Mouse (Mus musculus) hindbrain, postnatal 0 days (tissue): ENCODE results near the gene Fam210b. TPM values are rescaled to one million over a fixed set of nuclear protein-coding genes. Genes with fewer than 3 reads are reported as not detected.

Source experiments
- ATAC-seq: fragments of 200-750 bp; cut with Nextera tagmentation; 2 replicates; pipeline ENCODE4 v1.8.0; 2017; ENCODE audit warnings: mild to moderate bottlenecking, moderate TSS enrichment, moderate library complexity
- DNase-seq: peaks from one replicate; pipeline ENCODE4 v3.0.0-alpha.2; 2015; ENCODE audit warnings: low spot score
- H3K27ac ChIP-seq: fragments of 300-500 bp; sonication (generic); 2 replicates; pipeline ENCODE4 v1.5.1; 2014; ENCODE audit warnings: mild to moderate bottlenecking
- H3K27me3 ChIP-seq: fragments of 300-500 bp; sonication (generic); 2 replicates; pipeline ENCODE4 v1.6.1; 2014; ENCODE audit warnings: low read length, mixed read lengths; ENCODE audit not compliant: insufficient read depth
- H3K36me3 ChIP-seq: fragments of 300-500 bp; sonication (generic); 2 replicates; pipeline ENCODE4 v1.6.1; 2014; ENCODE audit warnings: low read length, mixed read lengths; ENCODE audit not compliant: insufficient read depth
- H3K4me1 ChIP-seq: fragments of 300-500 bp; sonication (generic); 2 replicates; pipeline ENCODE4 v1.6.1; 2014; ENCODE audit warnings: antibody characterized with exemption, low read length, mixed read lengths; ENCODE audit not compliant: insufficient read depth
- H3K4me2 ChIP-seq: fragments of 300-500 bp; sonication (generic); 2 replicates; pipeline ENCODE4 v1.6.1; 2014; ENCODE audit warnings: low read depth, mild to moderate bottlenecking, low read length, moderate library complexity, mixed read lengths
- H3K4me3 ChIP-seq: fragments of 300-500 bp; sonication (generic); 2 replicates; pipeline ENCODE4 v1.5.1; 2014; ENCODE audit warnings: low read length
- H3K9ac ChIP-seq: fragments of 300-500 bp; sonication (generic); replicated peaks from 2 replicates; pipeline ENCODE4 v1.6.1; 2014; ENCODE audit warnings: mild to moderate bottlenecking, low read length, moderate library complexity, mixed read lengths
- H3K9me3 ChIP-seq: fragments of 300-500 bp; sonication (generic); 2 replicates; pipeline ENCODE4 v1.6.1; 2016; ENCODE audit warnings: low read length, mixed read lengths
- CTCF ChIP-seq: IDR thresholded peaks from 2 replicates; pipeline ENCODE4 v1.5.1; 2016; ENCODE audit warnings: antibody characterized with exemption, control low read depth, low read depth
- WGBS: fragments of 180-500 bp; shearing (Covaris S2); extraction: QIAGEN DNeasy Blood & Tissue Kit; methylation state at CpG from one replicate; pipeline ENCODE4 v1.1.7; 2014; 5-methylcytosine and 5-hydroxymethylcytosine counted together
- polyA plus RNA-seq: library from polyadenylated mRNA; unstranded; fragments of >200 nt; fragmentation: Nextera tagmentation; extraction: Ambion mirVana; gene quantifications from 2 replicates; pipeline ENCODE4 v1.2.1, GENCODE M21; 2015
- total RNA-seq: library from RNA; depleted of rRNA; stranded (reverse); fragments of >200 nt; gene quantifications from 2 replicates; pipeline ENCODE4 v1.2.3, GENCODE M21; 2014

Fam210b gene
- total and polyA plus RNA-seq, 2 experiments from 2014 or later: 11.8 to 23.0 TPM

GRCm38 (mm10) chr2:172341606-172342005, 3.8 kb upstream of the Fam210b start:
- Histone ChIP-seq H3K36me3 (no peaks in the 10 kb centered on the region), H3K9ac (no peak overlapping the region), H3K4me2 (no peak overlapping the region), H3K27ac (no peak overlapping the region), H3K4me1 (no peaks in the 10 kb centered on the region), H3K4me3 (no peak overlapping the region), H3K27me3 (no peaks in the 10 kb centered on the region), H3K9me3 (no peaks in the 10 kb centered on the region)
- WGBS: 24% methylated on average over 5 of the region's 5 CpGs
- DNase-seq (no peak), ATAC-seq (no peak)
- TF ChIP-seq CTCF: no peak

- peaks cover 6% of the 10 kb centered on the region; the same call in 1 of the 2 replicates for H3K4me1 ChIP-seq
- H3K9me3 ChIP-seq: no peaks in the 10 kb centered on the region
- DNase-seq (no peak), ATAC-seq (no peak)
- no peak overlapping the region for H3K9ac ChIP-seq
- no peak for TF ChIP-seq CTCF
- H3K4me2 ChIP-seq: no peak overlapping the region
- no peaks in the 10 kb centered on the region for H3K27me3 ChIP-seq
- no peak overlapping the region for H3K4me3 ChIP-seq
- WGBS: 82% methylated on average over 7 of the region's 7 CpGs
- H3K27ac ChIP-seq: no peak overlapping the region
- no peaks in the 10 kb centered on the region for H3K36me3 ChIP-seq
These were observed 1.6 kb upstream of the Fam210b start for GRCm38 (mm10) chr2:172343751-172344150.

GRCm38 (mm10) chr2:172344669-172345068, 696 bp upstream of the Fam210b start:
- Histone ChIP-seq H3K9ac (no peak overlapping the region), H3K27me3 (no peaks in the 10 kb centered on the region), H3K36me3 (no peaks in the 10 kb centered on the region), H3K4me2 (peak overlapping the region; percentile 88), H3K9me3 (no peaks in the 10 kb centered on the region), H3K4me3 (peak overlapping the region; percentile 48), H3K4me1 (peaks cover 11% of the 10 kb centered on the region; the same call in 1 of the 2 replicates), H3K27ac (peak overlapping the region; percentile 65)
- 27% methylated on average over 5 of the region's 5 CpGs for WGBS
- ATAC-seq (no peak), DNase-seq (no peak)
- no peak for TF ChIP-seq CTCF

GRCm38 (mm10) chr2:172346034-172346929, 917 bp downstream of the Fam210b start:
- H3K9me3 ChIP-seq: no peaks in the 10 kb centered on the region
- peak; percentile 22; the same call in 1 of the 2 replicates for TF ChIP-seq CTCF
- ATAC-seq (no peak), DNase-seq (peak; percentile 61)
- H3K27me3 ChIP-seq: no peaks in the 10 kb centered on the region
- H3K4me3 ChIP-seq: peak overlapping the region; percentile 48
- WGBS: 10% methylated on average over 31 of the region's 31 CpGs
- no peaks in the 10 kb centered on the region for H3K36me3 ChIP-seq
- H3K27ac ChIP-seq: 0 out of 2 replicates have a peak overlapping the region, but pooled peaks have one; percentile 61
- H3K9ac ChIP-seq: peak overlapping the region; percentile 49
- peaks cover 11% of the 10 kb centered on the region; the same call in 1 of the 2 replicates for H3K4me1 ChIP-seq
- H3K4me2 ChIP-seq: peak overlapping the region; percentile 88

GRCm38 (mm10) chr2:172346933-172347611, 1.7 kb downstream of the Fam210b start:
- H3K9ac ChIP-seq: no peak overlapping the region
- no peak overlapping the region; the same call in 1 of the 2 replicates for H3K4me3 ChIP-seq
- no peaks in the 10 kb centered on the region for H3K27me3 ChIP-seq
- TF ChIP-seq CTCF: no peak
- no peak for DNase-seq
- no peaks in the 10 kb centered on the region for H3K9me3 ChIP-seq
- 56% methylated on average over 8 of the region's 8 CpGs for WGBS
- no peaks in the 10 kb centered on the region for H3K36me3 ChIP-seq
- peaks cover 11% of the 10 kb centered on the region; the same call in 1 of the 2 replicates for H3K4me1 ChIP-seq
- no peak for ATAC-seq
- peak overlapping the region; percentile 88 for H3K4me2 ChIP-seq
- H3K27ac ChIP-seq: no peak overlapping the region

- no peak for ATAC-seq
- Histone ChIP-seq H3K9me3 (no peaks in the 10 kb centered on the region), H3K4me3 (no peak overlapping the region), H3K4me2 (no peak overlapping the region), H3K36me3 (no peaks in the 10 kb centered on the region), H3K27ac (peak overlapping the region; percentile 27; the same call in 1 of the 2 replicates), H3K4me1 (peaks cover 13% of the 10 kb centered on the region; the same call in 1 of the 2 replicates), H3K9ac (no peak overlapping the region), H3K27me3 (no peaks in the 10 kb centered on the region)
- no peak for TF ChIP-seq CTCF
- WGBS: 29% methylated on average over 3 of the region's 3 CpGs
- DNase-seq: peak; percentile 79
These were observed 3.1 kb downstream of the Fam210b start for GRCm38 (mm10) chr2:172348297-172348950.
